ENCODE assay signal across 16 mouse cellular contexts in genomic region chr1:131085272-131085671, GRCm38 (mm10). TPM values are rescaled to one million over a fixed set of nuclear protein-coding genes. Genes with fewer than 3 reads are reported as not detected.
DNase-seq lines count a peak whose midpoint lies in the region; ATAC-seq and TF ChIP-seq lines count a peak whose summit lies in the region.
"Had no signal": no experiment of that assay in that cellular context is flagged by ENCODE, and none has a peak within 500 bp of the region (broad histone marks: within the 10 kb centered on the region; RNA-seq: fewer than 3 reads in every experiment).

No protein-coding gene starts in this region.

- no peak overlapping the region for H3K4me2 ChIP-seq in forebrain, embryonic 14.5 days (ENCODE audit: low read length)
- H3K4me2 ChIP-seq in forebrain, postnatal 0 days (ENCODE audit: low read depth), result no peak overlapping the region
- H3K4me2 ChIP-seq in midbrain, embryonic 12.5 days (replicated peaks), result no peak overlapping the region
- no peak overlapping the region for H3K4me2 ChIP-seq in midbrain, embryonic 16.5 days (ENCODE audit: low read length)
- no peak overlapping the region for H3K4me2 ChIP-seq in liver, embryonic 16.5 days (ENCODE audit: low read depth, low read length)
- H3K4me2 ChIP-seq: limb, embryonic 15.5 days had no signal

- H3K9me3 ChIP-seq in forebrain, embryonic 14.5 days (replicated peaks; ENCODE audit: control insufficient read depth, low read length), result no peaks in the 10 kb centered on the region
- H3K9me3 ChIP-seq in forebrain, postnatal 0 days (ENCODE audit: low read length), result no peaks in the 10 kb centered on the region
- H3K9me3 ChIP-seq in midbrain, embryonic 12.5 days, result no peaks in the 10 kb centered on the region
- no peaks in the 10 kb centered on the region for H3K9me3 ChIP-seq in midbrain, embryonic 16.5 days (replicated peaks; ENCODE audit: control insufficient read depth, low read length, poor library complexity, severe bottlenecking)
- no peaks in the 10 kb centered on the region for H3K9me3 ChIP-seq in liver, embryonic 16.5 days (replicated peaks; ENCODE audit: control insufficient read depth, low read length)
- H3K9me3 ChIP-seq: heart, embryonic 10.5 days; intestine, embryonic 15.5 days; limb, embryonic 15.5 days had no signal

- no peak overlapping the region for H3K9ac ChIP-seq in forebrain, embryonic 14.5 days (ENCODE audit: low read length)
- no peak overlapping the region for H3K9ac ChIP-seq in forebrain, postnatal 0 days
- H3K9ac ChIP-seq in midbrain, embryonic 12.5 days (replicated peaks), result no peak overlapping the region
- no peak overlapping the region for H3K9ac ChIP-seq in midbrain, embryonic 16.5 days (ENCODE audit: low read depth, low read length)
- no peak overlapping the region for H3K9ac ChIP-seq in liver, embryonic 16.5 days (ENCODE audit: low read depth, low read length)
- H3K9ac ChIP-seq: intestine, embryonic 15.5 days; limb, embryonic 15.5 days had no signal

- peaks cover 52% of the 10 kb centered on the region for H3K4me1 ChIP-seq in forebrain, embryonic 14.5 days (ENCODE audit: control insufficient read depth, insufficient read depth, low read length)
- H3K4me1 ChIP-seq in forebrain, postnatal 0 days (ENCODE audit: insufficient read depth), result peaks cover 21% of the 10 kb centered on the region
- H3K4me1 ChIP-seq in midbrain, embryonic 12.5 days, result peaks cover 92% of the 10 kb centered on the region
- peaks cover 43% of the 10 kb centered on the region for H3K4me1 ChIP-seq in midbrain, embryonic 16.5 days (ENCODE audit: control insufficient read depth, insufficient read depth, low read length)
- peaks cover 63% of the 10 kb centered on the region for H3K4me1 ChIP-seq in liver, embryonic 16.5 days (ENCODE audit: control insufficient read depth, low read depth, low read length)

- ATAC-seq in forebrain, embryonic 14.5 days, result no peak
- no peak for ATAC-seq in forebrain, postnatal 0 days
- ATAC-seq in midbrain, embryonic 12.5 days (ENCODE audit: low FRiP score, low read depth), result no peak
- no peak for ATAC-seq in midbrain, embryonic 16.5 days
- no peak for ATAC-seq in liver, embryonic 16.5 days (ENCODE audit: low read depth)

- H3K36me3 ChIP-seq in forebrain, embryonic 14.5 days (ENCODE audit: control insufficient read depth, insufficient read depth, low read length), result no peaks in the 10 kb centered on the region
- H3K36me3 ChIP-seq in forebrain, postnatal 0 days (ENCODE audit: insufficient read depth), result no peaks in the 10 kb centered on the region
- no peaks in the 10 kb centered on the region for H3K36me3 ChIP-seq in midbrain, embryonic 12.5 days
- H3K36me3 ChIP-seq in midbrain, embryonic 16.5 days (ENCODE audit: control insufficient read depth, insufficient read depth, low read length), result no peaks in the 10 kb centered on the region
- no peaks in the 10 kb centered on the region for H3K36me3 ChIP-seq in liver, embryonic 16.5 days (ENCODE audit: control insufficient read depth, insufficient read depth)
- H3K36me3 ChIP-seq: heart, embryonic 10.5 days; intestine, embryonic 15.5 days; limb, embryonic 15.5 days had no signal

- 76% methylated on average over 3 of the region's 3 CpGs for WGBS in forebrain, embryonic 14.5 days
- 69% methylated on average over 3 of the region's 3 CpGs for WGBS in forebrain, postnatal 0 days
- WGBS in midbrain, embryonic 12.5 days, result 71% methylated on average over 3 of the region's 3 CpGs
- 79% methylated on average over 3 of the region's 3 CpGs for WGBS in midbrain, embryonic 16.5 days
- 54% methylated on average over 3 of the region's 3 CpGs for WGBS in liver, embryonic 16.5 days (ENCODE audit: insufficient replicate concordance)

- no peak overlapping the region for H3K4me3 ChIP-seq in forebrain, embryonic 14.5 days (ENCODE audit: low read depth, low read length)
- no peak overlapping the region for H3K4me3 ChIP-seq in forebrain, postnatal 0 days (ENCODE audit: low read depth, low read length)
- H3K4me3 ChIP-seq in layer of hippocampus, adult 2 months, result no peak overlapping the region
- no peak overlapping the region for H3K4me3 ChIP-seq in midbrain, embryonic 12.5 days
- no peak overlapping the region for H3K4me3 ChIP-seq in midbrain, embryonic 16.5 days (ENCODE audit: low read depth, low read length)
- H3K4me3 ChIP-seq in liver, embryonic 16.5 days (ENCODE audit: low read depth, low read length), result no peak overlapping the region
- H3K4me3 ChIP-seq: intestine, embryonic 15.5 days; limb, embryonic 15.5 days had no signal

- peak overlapping the region; percentile 4; the same call in 1 of the 2 replicates for H3K27ac ChIP-seq in forebrain, embryonic 14.5 days (ENCODE audit: low read depth, low read length)
- H3K27ac ChIP-seq in forebrain, postnatal 0 days (ENCODE audit: low read depth, low read length), result no peak overlapping the region
- H3K27ac ChIP-seq in layer of hippocampus, adult 2 months, result peak overlapping the region; percentile 81
- 0 out of 2 replicates have a peak overlapping the region, but pooled peaks have one; percentile 39 for H3K27ac ChIP-seq in midbrain, embryonic 12.5 days (replicated peaks)
- H3K27ac ChIP-seq in midbrain, embryonic 16.5 days (ENCODE audit: low read length), result no peak overlapping the region
- peak overlapping the region; percentile 18; the same call in 1 of the 2 replicates for H3K27ac ChIP-seq in liver, embryonic 16.5 days (ENCODE audit: low read length)
- H3K27ac ChIP-seq: limb, embryonic 15.5 days had no signal

- TF ChIP-seq CTCF in forebrain, postnatal 0 days (IDR thresholded peaks at IDR 0.05; ENCODE audit: low read depth), result no peak
- no peak for TF ChIP-seq CTCF in layer of hippocampus, adult 2 months (conservative IDR thresholded peaks at IDR 0.05)

- DNase-seq in forebrain, embryonic 14.5 days (ENCODE audit: low spot score), result no peak
- no peak for DNase-seq in forebrain, postnatal 0 days
- DNase-seq in layer of hippocampus, adult 2 months (ENCODE audit: low spot score in 2 of 2), result no peak
- DNase-seq in layer of hippocampus, postnatal 14 days (ENCODE audit: low spot score in 2 of 2), result no peak
- DNase-seq in adipocyte (ENCODE audit: low spot score), result no peak
- DNase-seq: adrenal gland, adult 2 months; cerebellum, adult 11-12 months; cerebellum, postnatal 36 days; gastrocnemius, postnatal 14 days; kidney, postnatal 4 days had no signal

- no peaks in the 10 kb centered on the region for H3K27me3 ChIP-seq in forebrain, embryonic 14.5 days (replicated peaks; ENCODE audit: control insufficient read depth, insufficient read depth, low read length)
- no peaks in the 10 kb centered on the region for H3K27me3 ChIP-seq in forebrain, postnatal 0 days (ENCODE audit: insufficient read depth, low read length)
- no peaks in the 10 kb centered on the region for H3K27me3 ChIP-seq in midbrain, embryonic 12.5 days
- H3K27me3 ChIP-seq in midbrain, embryonic 16.5 days (ENCODE audit: control insufficient read depth, insufficient read depth, low read depth, low read length), result no peaks in the 10 kb centered on the region
- H3K27me3 ChIP-seq in liver, embryonic 16.5 days (ENCODE audit: control insufficient read depth, insufficient read depth, low read depth, low read length), result no peaks in the 10 kb centered on the region
- H3K27me3 ChIP-seq: intestine, embryonic 15.5 days; limb, embryonic 15.5 days had no signal

RNA-seq across cellular contexts. Expression of gene Mapkapk2, which starts 12.4 kb away (rescaled TPM):
- polyA plus RNA-seq in forebrain, embryonic 14.5 days (2014; fragmentation: Nextera tagmentation; extraction: Ambion mirVana), result 24.7 and 35.2 TPM in 2 replicates
- 47.9 and 57.3 TPM in 2 replicates for total RNA-seq in forebrain, postnatal 0 days (2014; rRNA removed)
- 18.0 and 18.3 TPM in 2 replicates for polyA plus RNA-seq in forebrain, postnatal 0 days (2015; fragmentation: Nextera tagmentation; extraction: Ambion mirVana)
- total RNA-seq in layer of hippocampus, adult 2 months (2021), result 10 to 100 TPM; 28.4 to 29.4 TPM
- 10 to 100 TPM; 26.1 to 30.4 TPM for total RNA-seq in layer of hippocampus, postnatal 14 days (2021)
- polyA plus RNA-seq in midbrain, embryonic 12.5 days (2016; fragmentation: Nextera tagmentation; extraction: Ambion mirVana), result 69.5 and 76.4 TPM in 2 replicates
- polyA plus RNA-seq in midbrain, embryonic 16.5 days (2015; fragmentation: Nextera tagmentation; extraction: Ambion mirVana), result 12.6 and 14.9 TPM in 2 replicates
- 6.4 and 10.8 TPM in 2 replicates for polyA plus RNA-seq in liver, embryonic 16.5 days (2015; fragmentation: Nextera tagmentation; extraction: Ambion mirVana)

RNA-seq across cellular contexts. Expression of gene Dyrk3, which starts 52.9 kb away (rescaled TPM):
- 19.2 and 19.4 TPM in 2 replicates for polyA plus RNA-seq in forebrain, embryonic 14.5 days (2014; fragmentation: Nextera tagmentation; extraction: Ambion mirVana)
- total RNA-seq in forebrain, postnatal 0 days (2014; rRNA removed), result 14.3 and 16.9 TPM in 2 replicates
- 17.7 and 19.1 TPM in 2 replicates for polyA plus RNA-seq in forebrain, postnatal 0 days (2015; fragmentation: Nextera tagmentation; extraction: Ambion mirVana)
- total RNA-seq in layer of hippocampus, adult 2 months (2021), result 10 to 100 TPM; 19.2 to 21.7 TPM
- total RNA-seq in layer of hippocampus, postnatal 14 days (2021), result 10 to 100 TPM; 13.3 to 14.2 TPM
- polyA plus RNA-seq in midbrain, embryonic 12.5 days (2016; fragmentation: Nextera tagmentation; extraction: Ambion mirVana), result 18.7 and 21.5 TPM in 2 replicates
- 14.1 and 17.4 TPM in 2 replicates for polyA plus RNA-seq in midbrain, embryonic 16.5 days (2015; fragmentation: Nextera tagmentation; extraction: Ambion mirVana)
- 16.3 and 17.3 TPM in 2 replicates for polyA plus RNA-seq in liver, embryonic 16.5 days (2015; fragmentation: Nextera tagmentation; extraction: Ambion mirVana)

Comparison
In these comparisons a context has a peak if more than half of its experiments do, and no peak if none do; other contexts are left out.
1. H3K27ac ChIP-seq: peak in forebrain, embryonic 14.5 days (single experiment), layer of hippocampus, adult 2 months (single experiment), midbrain, embryonic 12.5 days (single experiment) and liver, embryonic 16.5 days (single experiment); none in forebrain, postnatal 0 days (single experiment) and midbrain, embryonic 16.5 days (single experiment).